Mouse (Mus musculus) CH12.LX (cell line): ENCODE results near the gene Ctsc.

Experiments
- EP300 ChIP-seq: IDR thresholded peaks from 2 replicates; pipeline ENCODE4 v1.6.1; 2011; ENCODE audit warnings: low read length, improper control_type of control experiment
- NRF1 ChIP-seq: IDR thresholded peaks from 2 replicates; pipeline ENCODE4 v1.6.1; 2014; ENCODE audit warnings: low read depth, mild to moderate bottlenecking, inconsistent platforms, low read length, improper control_type of control experiment, moderate library complexity
- POLR2AphosphoS2 ChIP-seq: IDR thresholded peaks from 2 replicates; pipeline ENCODE4 v1.6.1; 2011; ENCODE audit warnings: low read depth, low read length, improper control_type of control experiment
- RCOR1 ChIP-seq: conservative IDR thresholded peaks from 2 replicates; pipeline ENCODE4 v1.6.1; 2012; ENCODE audit warnings: low read depth, mild to moderate bottlenecking, inconsistent platforms, low read length, improper control_type of control experiment
- USF1 ChIP-seq: IDR thresholded peaks from 2 replicates; pipeline ENCODE4 v1.6.1; 2014; ENCODE audit warnings: low read depth, mild to moderate bottlenecking, inconsistent platforms, low read length, improper control_type of control experiment
- ZKSCAN1 ChIP-seq: IDR thresholded peaks from 2 replicates; pipeline ENCODE4 v1.6.1; 2012; ENCODE audit warnings: low read depth, inconsistent platforms, low read length, improper control_type of control experiment, borderline replicate concordance

DNA sequence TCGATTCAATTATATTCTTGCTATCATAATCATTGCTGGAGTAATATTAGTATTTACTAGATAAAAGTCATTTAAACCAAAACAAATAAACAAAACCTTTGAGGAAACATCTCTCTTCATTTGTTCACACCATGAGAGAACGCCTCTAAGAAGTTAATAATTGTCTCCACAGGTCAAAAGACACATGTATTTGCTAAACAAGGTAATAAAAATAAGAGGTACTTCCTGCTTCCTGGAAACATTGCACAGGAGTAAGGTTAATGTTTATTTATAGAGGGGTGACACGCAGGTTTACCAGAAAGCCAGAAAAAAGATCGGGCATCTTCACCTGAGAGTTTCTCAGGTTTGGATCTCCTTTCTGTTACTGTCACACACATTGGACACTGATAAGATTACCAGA is 16.1 kb upstream of the Ctsc start:
- TF ChIP-seq EP300 (no peak), RCOR1 (no peak), POLR2AphosphoS2 (no peak), USF1 (no peak), ZKSCAN1 (no peak), NRF1 (no peak)
